Mouse (Mus musculus) cerebellum, postnatal 10 days (tissue): ENCODE data around the gene Rhoc.
"Not testable (repeated sequence)": the region's sequence is repeated elsewhere in the genome, so short reads cannot be mapped to it uniquely, and the experiment has no call there.

Experiments
- DNase-seq, 2 experiments: peaks; one replicate each; pipeline ENCODE4 v3.0.0; 2021; ENCODE audit warnings: mixed read lengths in 2 of 2

The Rhoc gene

GRCm38 (mm10) chr3:104788075-104788474, at the start of gene Rhoc:
Rhoc (plus strand) TSS chr3:104788375.
- DNase-seq, result no peak

GRCm38 (mm10) chr3:104741954-104742353, 46.2 kb upstream of the Rhoc start:
- DNase-seq, result no peak

GRCm38 (mm10) chr3:104743161-104743560, 45.0 kb upstream of the Rhoc start:
- no peak for DNase-seq

GRCm38 (mm10) chr3:104743864-104744263, 44.3 kb upstream of the Rhoc start:
- DNase-seq, result no peak

- peak; percentile 28 to 41 for DNase-seq
These were observed 35.3 kb upstream of the Rhoc start for GRCm38 (mm10) chr3:104752845-104753244.

- DNase-seq, result peak; percentile 90 to 94
These were observed 29.8 kb upstream of the Rhoc start for GRCm38 (mm10) chr3:104758406-104758805.

GRCm38 (mm10) chr3:104758869-104759268, 29.3 kb upstream of the Rhoc start:
- peak in 1 of 2 experiments; percentile 27 for DNase-seq

- not testable (repeated sequence) for DNase-seq
These were observed 25.9 kb upstream of the Rhoc start for GRCm38 (mm10) chr3:104762103-104762863.

GRCm38 (mm10) chr3:104765021-104765420, 23.2 kb upstream of the Rhoc start:
- peak; percentile 22 to 36 for DNase-seq

GRCm38 (mm10) chr3:104767141-104767540, 21.0 kb upstream of the Rhoc start:
- DNase-seq, result no peak

- no peak for DNase-seq
These were observed 20.5 kb upstream of the Rhoc start for GRCm38 (mm10) chr3:104767716-104768115.

- DNase-seq, result no peak
These were observed 19.0 kb upstream of the Rhoc start for GRCm38 (mm10) chr3:104769135-104769534.

- peak; percentile 65 to 68 for DNase-seq
These were observed 18.1 kb upstream of the Rhoc start for GRCm38 (mm10) chr3:104770035-104770434.

GRCm38 (mm10) chr3:104770918-104771317, 17.3 kb upstream of the Rhoc start:
- DNase-seq, result no peak

GRCm38 (mm10) chr3:104771460-104771859, 16.7 kb upstream of the Rhoc start:
- DNase-seq, result no peak

GRCm38 (mm10) chr3:104773301-104773700, 14.9 kb upstream of the Rhoc start:
- no peak for DNase-seq

GRCm38 (mm10) chr3:104777342-104777741, 10.8 kb upstream of the Rhoc start:
- DNase-seq, result peak in 1 of 2 experiments; percentile 51

GRCm38 (mm10) chr3:104779949-104780348, 8.2 kb upstream of the Rhoc start:
- peak; percentile 86 to 87 for DNase-seq

- peak; percentile 45 to 63 for DNase-seq
These were observed 7.4 kb upstream of the Rhoc start, which contains the start of gene Ppm1j for GRCm38 (mm10) chr3:104780561-104781420. Ppm1j (plus strand) TSS chr3:104781056.

- peak; percentile 40 to 44 for DNase-seq
These were observed 6.7 kb upstream of the Rhoc start, which contains the start of gene Fam19a3 for GRCm38 (mm10) chr3:104781471-104781903. Fam19a3 (minus strand) TSS chr3:104781840.

- DNase-seq, result peak; percentile 59 to 65
These were observed 6.0 kb upstream of the Rhoc start for GRCm38 (mm10) chr3:104782061-104782681.

- no peak for DNase-seq
These were observed 4.1 kb upstream of the Rhoc start for GRCm38 (mm10) chr3:104783971-104784500.

GRCm38 (mm10) chr3:104785284-104785683, 2.9 kb upstream of the Rhoc start:
- no peak for DNase-seq
